Mouse (Mus musculus) heart, embryonic 12.5 days (tissue): ENCODE measurements around the gene Dydc1. TPM values are rescaled to one million over a fixed set of nuclear protein-coding genes. Genes with fewer than 3 reads are reported as not detected.

ENCODE experiments used
- ATAC-seq: fragments of 200-750 bp; cut with Nextera tagmentation; 2 replicates; pipeline ENCODE4 v1.8.0; 2017; ENCODE audit warnings: moderate TSS enrichment, moderate library complexity; ENCODE audit not compliant: insufficient number of reproducible peaks, low FRiP score
- H3K27ac ChIP-seq: fragments of 300-500 bp; sonication (generic); 2 replicates; pipeline ENCODE4 v1.5.1; 2016; ENCODE audit warnings: mild to moderate bottlenecking, moderate library complexity; ENCODE audit not compliant: poor library complexity, severe bottlenecking
- H3K27me3 ChIP-seq: fragments of 300-500 bp; sonication (generic); replicated peaks from 2 replicates; pipeline ENCODE4 v1.6.1; 2016; ENCODE audit warnings: mild to moderate bottlenecking, moderate library complexity
- H3K36me3 ChIP-seq: fragments of 300-500 bp; sonication (generic); 2 replicates; pipeline ENCODE4 v1.6.1; 2016; ENCODE audit warnings: mild to moderate bottlenecking, moderate library complexity
- H3K4me1 ChIP-seq: fragments of 300-500 bp; sonication (generic); replicated peaks from 2 replicates; pipeline ENCODE4 v1.6.1; 2016; ENCODE audit warnings: mild to moderate bottlenecking
- H3K4me2 ChIP-seq: fragments of 300-500 bp; sonication (generic); 2 replicates; pipeline ENCODE4 v1.6.1; 2016; ENCODE audit warnings: mild to moderate bottlenecking, moderate library complexity
- H3K4me3 ChIP-seq: fragments of 300-500 bp; sonication (generic); 2 replicates; pipeline ENCODE4 v1.5.1; 2016; ENCODE audit warnings: mild to moderate bottlenecking
- H3K9ac ChIP-seq: fragments of 300-500 bp; sonication (generic); 2 replicates; pipeline ENCODE4 v1.6.1; 2016; ENCODE audit warnings: mild to moderate bottlenecking, moderate library complexity
- H3K9me3 ChIP-seq: fragments of 300-500 bp; sonication (generic); replicated peaks from 2 replicates; pipeline ENCODE4 v1.6.1; 2016; ENCODE audit warnings: mild to moderate bottlenecking, moderate library complexity
- WGBS: fragments of 180-500 bp; shearing (Covaris S2); methylation state at CpG from one replicate; pipeline ENCODE4 v1.1.7; 2016; 5-methylcytosine and 5-hydroxymethylcytosine counted together
- polyA plus RNA-seq: library from polyadenylated mRNA; unstranded; fragments of >200 nt; fragmentation: Nextera tagmentation; extraction: Ambion mirVana; gene quantifications from 2 replicates; pipeline ENCODE4 v1.2.1, GENCODE M21; 2016

The Dydc1 gene
- polyA plus RNA-seq, 1 experiment from 2014 or later: not detected

- no peak for ATAC-seq
- H3K4me1 ChIP-seq: no peaks in the 10 kb centered on the region
- H3K36me3 ChIP-seq: no peaks in the 10 kb centered on the region
- H3K9me3 ChIP-seq: no peaks in the 10 kb centered on the region
- H3K4me3 ChIP-seq: no peak overlapping the region
- H3K9ac ChIP-seq: no peak overlapping the region
- no peaks in the 10 kb centered on the region for H3K27me3 ChIP-seq
- WGBS: 84% methylated on average over 1 of the region's 1 CpGs
- H3K4me2 ChIP-seq: no peak overlapping the region
- H3K27ac ChIP-seq: no peak overlapping the region
These were observed 68.0 kb downstream of the Dydc1 start for GRCm38 (mm10) chr14:41140686-41141085.

Other genes with a start within 250 kb of the Dydc1 start
- 0.50 and 0.82 TPM in 2 replicates for gene Sh2d4b, start 179.6 kb upstream of the Dydc1 start, polyA plus RNA-seq
- gene Tspan14, start 106.1 kb upstream of the Dydc1 start, polyA plus RNA-seq: 43.2 and 46.7 TPM in 2 replicates
- gene Fam213a, start 59.1 kb upstream of the Dydc1 start, polyA plus RNA-seq: 58.7 and 59.1 TPM in 2 replicates
- 0.29 TPM in 1 of 2 replicates, not detected in the other for gene Dydc2, start 3.7 kb upstream of the Dydc1 start, polyA plus RNA-seq
- 0.63 TPM in 2 replicates for gene Mat1a, start 32.1 kb downstream of the Dydc1 start, polyA plus RNA-seq
- gene Sftpa1, start 58.9 kb downstream of the Dydc1 start, polyA plus RNA-seq: 0.20 and 0.23 TPM in 2 replicates
- gene Mbl1, start 78.5 kb downstream of the Dydc1 start, polyA plus RNA-seq: 0.27 TPM in 1 of 2 replicates, not detected in the other
- gene Sftpd, start 112.2 kb downstream of the Dydc1 start, polyA plus RNA-seq: not detected in 2 replicates
- 0.14 TPM in 1 of 2 replicates, not detected in the other for gene Gm2832, start 205.9 kb downstream of the Dydc1 start, polyA plus RNA-seq